Mouse (Mus musculus): Measurements from ENCODE around the gene Relb. TPM values are rescaled to one million over a fixed set of nuclear protein-coding genes. Genes with fewer than 3 reads are reported as not detected.

Gene Relb
- total RNA-seq, 2 experiments from 2014 or later: 7.2 to 7.7 TPM

- Histone ChIP-seq H3K4me3 (peak within 1 kb of the TSS; percentile 49), H3K27ac (no peak within 1 kb of the TSS)
- intact Hi-C loops (cut with DNase I): no loop called here
- no peak for DNase-seq (ENCODE audit: extremely low spot score in 1 of 2, low spot score in 2 of 2)
- TF ChIP-seq CTCF (IDR thresholded peaks at IDR 0.05): no peak
These were observed 51.9 kb downstream of the Relb start, which contains the start of the genes Zfp296 and Gemin7 for GRCm38 (mm10) chr7:19577141-19577852. Gene Zfp296, plus strand, starts transcription at chr7:19577287. Gene Gemin7, minus strand, starts transcription at chr7:19577595.

GRCm38 (mm10) chr7:19575559-19575958 lies 53.7 kb downstream of the Relb start:
- intact Hi-C loops (cut with DNase I): no loop called here
- Histone ChIP-seq H3K4me3 (no peak overlapping the region), H3K27ac (no peak overlapping the region)
- no peak for TF ChIP-seq CTCF (IDR thresholded peaks at IDR 0.05)
- no peak for DNase-seq (ENCODE audit: extremely low spot score in 1 of 2, low spot score in 2 of 2)

GRCm38 (mm10) chr7:19573776-19574140 lies 55.5 kb downstream of the Relb start:
- TF ChIP-seq CTCF (IDR thresholded peaks at IDR 0.05): no peak
- intact Hi-C loops (cut with DNase I): loop anchor here (5.0 kb wide), 1 partner anchor 166 kb away; no protein-coding TSS in a partner anchor
- peak overlapping the region; percentile 79 for H3K27ac ChIP-seq
- H3K4me3 ChIP-seq: peak overlapping the region; percentile 86
- DNase-seq (ENCODE audit: extremely low spot score in 1 of 2, low spot score in 2 of 2): no peak

GRCm38 (mm10) chr7:19572926-19573775 lies 56.1 kb downstream of the Relb start:
- Histone ChIP-seq H3K4me3 (peak overlapping the region; percentile 86), H3K27ac (peak overlapping the region; percentile 79)
- intact Hi-C loops (cut with DNase I): loop anchor here (5.0 kb wide), 1 partner anchor 166 kb away; no protein-coding TSS in a partner anchor
- no peak; the same call in none of the 2 replicates for TF ChIP-seq CTCF (IDR thresholded peaks at IDR 0.05)
- DNase-seq (ENCODE audit: extremely low spot score in 1 of 2, low spot score in 2 of 2): peak; percentile 71 to 80

GRCm38 (mm10) chr7:19569647-19570046 lies 59.6 kb downstream of the Relb start:
- Histone ChIP-seq H3K4me3 (no peak overlapping the region), H3K27ac (no peak overlapping the region)
- TF ChIP-seq CTCF (IDR thresholded peaks at IDR 0.05): no peak
- no peak for DNase-seq (ENCODE audit: extremely low spot score in 1 of 2, low spot score in 2 of 2)
- intact Hi-C loops (cut with DNase I): loop anchor here (5.0 kb wide), 1 partner anchor 162 kb away; no protein-coding TSS in a partner anchor

- TF ChIP-seq CTCF (IDR thresholded peaks at IDR 0.05): no peak
- no peak for DNase-seq (ENCODE audit: extremely low spot score in 1 of 2, low spot score in 2 of 2)
- intact Hi-C loops (cut with DNase I): no loop called here
These were observed 61.8 kb downstream of the Relb start for GRCm38 (mm10) chr7:19567426-19567825.

GRCm38 (mm10) chr7:19565803-19566202 lies 63.4 kb downstream of the Relb start:
- Histone ChIP-seq H3K4me3 (no peak overlapping the region), H3K27ac (no peak overlapping the region)
- no peak for DNase-seq (ENCODE audit: extremely low spot score in 1 of 2, low spot score in 2 of 2)
- intact Hi-C loops (cut with DNase I): no loop called here
- TF ChIP-seq CTCF (IDR thresholded peaks at IDR 0.05): no peak

More at GRCm38 (mm10) chr7:19567426-19567825, 61.8 kb downstream of the Relb start:
- no peak overlapping the region for H3K4me3 ChIP-seq
- no peak overlapping the region for H3K27ac ChIP-seq

- peak; percentile 26 for TF ChIP-seq CTCF (IDR thresholded peaks at IDR 0.05)
- H3K4me3 ChIP-seq: no peak overlapping the region
- no peak for DNase-seq (ENCODE audit: extremely low spot score in 1 of 2, low spot score in 2 of 2)
- no peak overlapping the region for H3K27ac ChIP-seq
- intact Hi-C loops (cut with DNase I): loop anchor here (5.0 kb wide), 1 partner anchor 57 kb away; the partner anchor contains the start of genes Bloc1s3 and Trappc6a
These were observed 64.8 kb downstream of the Relb start for GRCm38 (mm10) chr7:19564455-19564854.

GRCm38 (mm10) chr7:19563884-19564283 lies 65.4 kb downstream of the Relb start:
- DNase-seq (ENCODE audit: extremely low spot score in 1 of 2, low spot score in 2 of 2): no peak
- H3K4me3 ChIP-seq: no peak overlapping the region
- TF ChIP-seq CTCF (IDR thresholded peaks at IDR 0.05): no peak
- no peak overlapping the region for H3K27ac ChIP-seq
- intact Hi-C loops (cut with DNase I): loop anchor here (2.0 to 5.0 kb wide), 2 partner anchors 57 to 105 kb away; partner anchors contain the start of genes Bloc1s3, Mark4 and Trappc6a

GRCm38 (mm10) chr7:19562643-19563410 lies 66.4 kb downstream of the Relb start, which contains the start of gene Ppp1r37:
Gene Ppp1r37, minus strand, starts transcription at chr7:19563076.
- peak within 1 kb of the TSS; percentile 99 for H3K27ac ChIP-seq
- intact Hi-C loops (cut with DNase I): loop anchor here (2.0 to 5.0 kb wide), 2 partner anchors 56 to 104 kb away; partner anchors contain the start of genes Bloc1s3, Mark4 and Trappc6a
- TF ChIP-seq CTCF (IDR thresholded peaks at IDR 0.05): no peak
- H3K4me3 ChIP-seq: peak within 1 kb of the TSS; percentile 96
- peak in 1 of 2 experiments; percentile 13 for DNase-seq (ENCODE audit: extremely low spot score in 1 of 2, low spot score in 2 of 2)

Measured in left cerebral cortex, adult 2 months (tissue).